Mouse (Mus musculus): ENCODE data around the gene Daam2. TPM values are rescaled to one million over a fixed set of nuclear protein-coding genes. Genes with fewer than 3 reads are reported as not detected.

Daam2 gene
- total RNA-seq, 4 experiments from 2014 or later: 66.2 to 85.4 (median 78.1) TPM

- peak in 1 of 2 experiments; percentile 1 for DNase-seq (ENCODE audit: low spot score in 2 of 2)
These were observed 129.9 kb downstream of the Daam2 start for GRCm38 (mm10) chr17:49434236-49434635.

- DNase-seq (ENCODE audit: low spot score in 2 of 2): no peak
These were observed 131.1 kb downstream of the Daam2 start for GRCm38 (mm10) chr17:49433071-49433470.

- peak in 1 of 2 experiments; percentile 26 for DNase-seq (ENCODE audit: low spot score in 2 of 2)
These were observed 132.0 kb downstream of the Daam2 start for GRCm38 (mm10) chr17:49432071-49432711.

GRCm38 (mm10) chr17:49431176-49431575, 133.0 kb downstream of the Daam2 start:
- DNase-seq (ENCODE audit: low spot score in 2 of 2): peak in 1 of 2 experiments; percentile 1

- DNase-seq (ENCODE audit: low spot score in 2 of 2): no peak
These were observed 134.0 kb downstream of the Daam2 start for GRCm38 (mm10) chr17:49430136-49430535.

DNA sequence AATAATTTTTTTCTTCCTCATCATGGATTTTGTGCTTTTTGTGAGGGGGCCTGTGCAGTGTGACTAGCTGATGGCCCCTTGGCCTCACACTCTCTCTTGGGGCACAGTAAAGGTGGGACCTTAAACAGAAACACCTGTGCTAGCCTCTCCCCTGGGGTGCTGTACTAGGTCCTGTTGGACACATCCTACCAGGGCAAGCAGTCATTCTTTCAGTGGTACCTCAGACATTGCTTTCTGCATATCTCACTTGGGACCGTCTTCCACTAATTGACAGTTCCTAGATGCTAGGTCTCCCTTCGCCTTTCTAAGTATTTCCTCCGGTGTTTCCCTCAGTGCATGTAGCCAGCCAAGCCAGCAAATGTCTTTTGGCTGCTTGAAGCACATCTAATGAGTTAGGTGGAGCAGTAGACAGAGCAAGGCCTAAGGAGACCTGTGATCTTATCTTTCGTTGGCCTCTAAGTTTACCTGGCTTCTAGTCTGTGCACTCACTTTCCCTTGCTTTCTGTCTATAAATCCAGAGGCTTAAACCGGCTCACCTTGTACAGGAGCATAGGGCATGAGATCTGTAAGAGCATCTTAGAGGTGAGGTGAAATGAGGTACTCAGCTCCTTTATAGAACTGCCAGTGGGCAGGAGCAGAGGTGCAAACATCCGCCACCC, 134.5 kb downstream of the Daam2 start:
- DNase-seq (ENCODE audit: low spot score in 2 of 2): no peak

DNA sequence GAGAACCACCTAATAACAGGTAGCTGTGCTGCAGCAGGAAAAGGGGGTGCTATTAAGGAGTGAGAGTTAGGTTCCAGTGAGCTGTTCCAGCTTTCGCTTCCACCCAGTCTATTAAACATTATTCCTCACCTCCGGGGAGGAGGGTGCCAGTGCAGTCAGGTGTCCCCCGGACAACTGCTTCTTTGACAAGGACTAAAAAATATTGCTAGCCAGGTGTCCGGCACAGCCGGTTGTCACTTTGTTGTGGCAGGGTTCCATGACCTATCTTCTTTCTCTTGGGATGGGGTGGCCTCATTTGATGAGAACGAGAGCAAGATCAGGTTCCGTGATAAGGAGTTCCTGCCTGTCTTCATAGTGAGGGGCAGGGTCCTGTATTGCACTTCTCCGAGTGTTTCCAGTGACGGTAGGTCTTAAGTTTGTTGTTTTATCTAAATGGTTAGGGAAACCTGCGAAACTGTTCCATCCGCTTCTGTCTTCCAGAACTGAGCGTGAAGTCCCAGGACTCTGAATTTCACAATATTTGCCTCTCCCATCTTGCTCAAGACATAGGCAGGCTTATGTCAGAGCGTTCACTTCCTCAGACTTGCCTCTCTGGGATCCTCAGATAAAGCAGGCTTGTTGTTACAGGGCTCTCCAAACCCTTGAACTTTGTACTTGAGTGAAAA, 135.3 kb downstream of the Daam2 start:
- DNase-seq (ENCODE audit: low spot score in 2 of 2): no peak

- DNase-seq (ENCODE audit: low spot score in 2 of 2): peak; percentile 93 to 94
These were observed 135.9 kb downstream of the Daam2 start, which contains the start of gene Mocs1 for GRCm38 (mm10) chr17:49428239-49428688. TSS of gene Mocs1 (plus strand) at chr17:49428362.

DNA sequence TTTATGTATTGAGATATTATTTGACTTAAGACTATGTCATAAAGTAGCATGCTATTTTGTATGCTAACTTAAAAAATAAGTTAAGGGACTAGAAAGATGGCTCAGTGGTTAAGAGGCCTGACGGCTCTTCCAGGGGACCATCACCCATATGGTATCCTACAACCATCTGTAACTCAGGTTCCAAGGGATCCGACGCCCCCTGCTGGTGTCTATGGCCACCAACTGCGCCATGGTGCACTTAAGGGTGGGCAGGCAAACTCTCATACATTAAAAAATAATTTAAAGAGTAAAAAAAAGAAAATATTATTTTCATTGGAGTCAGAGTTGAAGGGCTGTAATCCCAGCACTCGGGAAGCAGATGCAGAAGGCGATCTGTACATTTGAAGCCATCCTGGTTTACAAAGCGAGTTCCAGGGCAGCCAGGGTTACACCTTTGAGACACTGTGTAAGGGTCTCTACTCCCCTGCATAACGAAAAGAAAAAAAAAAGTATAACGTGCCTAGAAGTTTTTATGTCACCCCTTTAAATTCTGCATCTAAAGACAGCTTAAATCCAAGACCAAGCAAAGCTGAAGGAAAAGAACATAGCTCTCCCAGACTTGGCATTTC, 136.4 kb downstream of the Daam2 start:
- DNase-seq (ENCODE audit: low spot score in 2 of 2): no peak

GRCm38 (mm10) chr17:49423872-49424271, 140.3 kb downstream of the Daam2 start:
- no peak for DNase-seq (ENCODE audit: low spot score in 2 of 2)

- no peak for DNase-seq (ENCODE audit: low spot score in 2 of 2)
These were observed 141.1 kb downstream of the Daam2 start for GRCm38 (mm10) chr17:49423067-49423325.

GRCm38 (mm10) chr17:49422286-49423066, 141.7 kb downstream of the Daam2 start:
- DNase-seq (ENCODE audit: low spot score in 2 of 2): no peak

- no peak for DNase-seq (ENCODE audit: low spot score in 2 of 2)
These were observed 144.3 kb downstream of the Daam2 start for GRCm38 (mm10) chr17:49419813-49420212.

DNA sequence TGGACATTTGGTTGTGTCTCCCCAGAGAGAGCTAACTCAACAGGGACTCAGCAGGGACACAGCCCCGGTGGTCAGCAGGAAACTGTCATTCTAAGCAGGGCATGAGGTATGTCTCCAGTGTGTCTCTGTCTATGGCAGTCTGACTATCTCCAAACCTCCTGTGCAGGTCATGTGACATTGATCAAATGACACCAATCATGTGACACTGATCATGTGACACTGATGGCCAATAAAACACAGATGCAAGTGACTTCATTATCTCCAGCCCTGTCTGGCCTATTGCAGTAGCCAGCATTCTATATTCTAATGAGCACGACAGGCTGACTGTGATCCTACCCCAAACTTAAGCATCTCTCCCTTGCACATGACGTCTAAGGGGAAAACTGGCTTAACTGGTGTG, 147.9 kb downstream of the Daam2 start:
- DNase-seq (ENCODE audit: low spot score in 2 of 2): no peak

- no peak for DNase-seq (ENCODE audit: low spot score in 2 of 2)
These were observed 150.6 kb downstream of the Daam2 start for GRCm38 (mm10) chr17:49413554-49413953.

- no peak for DNase-seq (ENCODE audit: low spot score in 2 of 2)
These were observed 151.2 kb downstream of the Daam2 start for GRCm38 (mm10) chr17:49412974-49413373.

Other genes starting within 250 kb of the Daam2 start
- 10 to 100 TPM; 14.6 to 19.1 (median 17.0) TPM for gene Mocs1, start 136.0 kb downstream of the Daam2 start, total RNA-seq (2022)
- gene Kif6, start 50.8 kb upstream of the Daam2 start, total RNA-seq (2022): 1 to 10 TPM; 4.5 to 8.3 (median 5.8) TPM